ENCODE assay signal across 10 mouse cellular contexts in the genomic region with DNA sequence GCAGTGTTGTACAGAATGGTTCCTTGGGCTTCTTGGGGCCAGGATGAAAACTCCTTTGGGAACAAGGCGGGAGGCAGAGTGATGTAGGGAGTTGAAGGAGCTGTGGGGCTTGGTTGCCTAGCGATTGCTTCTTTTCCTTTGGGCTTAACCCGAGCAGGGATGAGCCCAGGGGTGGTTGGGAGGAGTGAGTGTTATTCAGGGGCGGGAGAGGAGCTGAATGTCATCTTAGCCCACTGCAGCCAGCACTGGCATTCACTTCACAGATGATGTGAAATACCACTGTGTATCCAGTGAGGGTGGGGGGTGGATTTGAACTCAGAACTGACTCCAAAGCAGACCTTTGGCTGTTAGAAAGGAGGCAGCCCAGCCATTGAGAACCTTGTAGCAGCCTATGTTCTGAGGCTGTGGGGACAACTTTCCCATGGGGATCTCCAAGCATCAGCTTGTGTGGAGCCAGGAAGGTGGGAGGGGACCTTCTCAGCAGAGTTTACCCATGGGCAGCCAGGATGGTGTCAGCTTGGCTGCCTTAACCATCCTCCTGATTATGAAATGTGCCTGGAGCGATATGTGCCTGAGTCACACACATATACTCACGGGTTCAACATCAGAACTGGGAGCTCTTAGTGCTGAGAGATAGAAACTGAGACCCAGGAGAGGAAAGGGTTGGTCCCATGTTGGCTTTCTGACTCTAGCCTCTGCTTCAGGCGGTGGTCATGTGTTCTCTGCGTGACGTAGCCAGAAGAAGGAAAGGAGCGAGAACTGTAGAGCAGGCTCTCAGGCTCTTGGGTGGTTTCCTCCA. TPM values are rescaled to one million over a fixed set of nuclear protein-coding genes. Genes with fewer than 3 reads are reported as not detected.
DNase-seq lines count a peak whose midpoint lies in the region; ATAC-seq and TF ChIP-seq lines count a peak whose summit lies in the region.
"Had no signal": no experiment of that assay in that cellular context is flagged by ENCODE, and none has a peak within 500 bp of the region (broad histone marks: within the 10 kb centered on the region; RNA-seq: fewer than 3 reads in every experiment).

No protein-coding gene starts in this region.

- no peaks in the 10 kb centered on the region for H3K9me3 ChIP-seq in hindbrain, embryonic 15.5 days

- DNase-seq in left cerebral cortex, postnatal 10 days (ENCODE audit: extremely low spot score in 1 of 2, low spot score in 2 of 2), result peak; percentile 19 to 47
- DNase-seq in left cerebral cortex, adult 8-10 months (ENCODE audit: low spot score in 2 of 2), result no peak
- DNase-seq in cerebellum, adult 9-10 months, result peak; percentile 66
- no peak for DNase-seq in urinary bladder, postnatal 4 days (ENCODE audit: low spot score in 2 of 2)
- DNase-seq in adrenal gland, postnatal 36 days, result no peak

- WGBS in hindbrain, embryonic 15.5 days, result 57% methylated on average over 10 of the region's 10 CpGs

- peak overlapping the region; percentile 52; the same call in 1 of the 2 replicates for H3K4me3 ChIP-seq in hindbrain, embryonic 15.5 days
- peak overlapping the region; percentile 54 for H3K4me3 ChIP-seq in myocyte

- H3K4me2 ChIP-seq in hindbrain, embryonic 15.5 days, result peak overlapping the region; percentile 64
- peak overlapping the region; percentile 94 for H3K4me2 ChIP-seq in myocyte (ENCODE audit: low read depth)

- H3K79me2 ChIP-seq in myocyte (ENCODE audit: control insufficient read depth, insufficient read depth), result no peaks in the 10 kb centered on the region

- peaks cover 49% of the 10 kb centered on the region for H3K4me1 ChIP-seq in hindbrain, embryonic 15.5 days (replicated peaks)

- no peaks in the 10 kb centered on the region for H3K36me3 ChIP-seq in hindbrain, embryonic 15.5 days
- no peaks in the 10 kb centered on the region for H3K36me3 ChIP-seq in myocyte (ENCODE audit: control insufficient read depth, insufficient read depth)

- no peak for ATAC-seq in hindbrain, embryonic 15.5 days (ENCODE audit: low FRiP score, low read depth)
- no peak for ATAC-seq in inflammation-experienced regulatory T-cells, adult 6 months
- ATAC-seq: lung, postnatal 0 days had no signal

- no peak overlapping the region for H3ac ChIP-seq in myocyte (ENCODE audit: control insufficient read depth, insufficient read length)

- H3K27me3 ChIP-seq in hindbrain, embryonic 15.5 days, result no peaks in the 10 kb centered on the region
- no peaks in the 10 kb centered on the region for H3K27me3 ChIP-seq in myocyte (ENCODE audit: control insufficient read depth, insufficient read depth, insufficient read length)

- TF ChIP-seq POLR2A in myocyte (IDR thresholded peaks at IDR 0.05; ENCODE audit: insufficient read length, low read depth), result no peak

- H3K9ac ChIP-seq in hindbrain, embryonic 15.5 days, result no peak overlapping the region

- H3K27ac ChIP-seq in hindbrain, embryonic 15.5 days (replicated peaks), result no peak overlapping the region

- intact Hi-C loops in left cerebral cortex, postnatal 10 days (cut with DNase I), result loop anchor here (5.0 kb wide), 2 partner anchors 152 to 267 kb away; no protein-coding TSS in a partner anchor

TF ChIP-seq in myocyte, 11 proteins besides CTCF, POLR2A, EP300 and RAD21:
- TF ChIP-seq MYOD1 (IDR thresholded peaks at IDR 0.05; ENCODE audit: control insufficient read depth in 1 of 3, insufficient read length in 2 of 3, low read depth in 2 of 3) (no peak), SRF (IDR thresholded peaks at IDR 0.05; ENCODE audit: control insufficient read depth, insufficient read length, low read depth) (no peak), TCF12 (IDR thresholded peaks at IDR 0.05; ENCODE audit: insufficient read depth, poor library complexity, severe bottlenecking) (no peak), REST (IDR thresholded peaks at IDR 0.05; ENCODE audit: insufficient read depth, insufficient read length) (no peak), MYOG (IDR thresholded peaks at IDR 0.05; ENCODE audit: control insufficient read depth in 1 of 3, insufficient read depth in 1 of 3, insufficient read length in 2 of 3, low read depth in 2 of 3) (no peak), TCF3 (IDR thresholded peaks at IDR 0.05; ENCODE audit: insufficient read length, low read depth) (no peak), MAX (IDR thresholded peaks at IDR 0.05; ENCODE audit: low read depth) (no peak), CEBPB (IDR thresholded peaks at IDR 0.05; ENCODE audit: insufficient read depth, poor library complexity, severe bottlenecking) (no peak), E2F4 (IDR thresholded peaks at IDR 0.05; ENCODE audit: insufficient read depth) (no peak), POLR2AphosphoS2 (IDR thresholded peaks at IDR 0.05; ENCODE audit: insufficient read length, low read depth) (no peak), USF1 (IDR thresholded peaks at IDR 0.05; ENCODE audit: low read depth) (no peak)

RNA-seq across cellular contexts. Expression of gene Kcnj9, which starts 15.3 kb away (rescaled TPM):
- 10 to 100 TPM; 77.8 to 84.5 TPM for total RNA-seq in left cerebral cortex, postnatal 10 days (2021)
- total RNA-seq in left cerebral cortex, adult 8-10 months (2022), result 100 to 1,000 TPM; 109 to 120 (median 112) TPM
- polyA plus RNA-seq in hindbrain, embryonic 15.5 days (2015; fragmentation: Nextera tagmentation; extraction: Ambion mirVana), result 4.1 and 4.3 TPM in 2 replicates
- 0.01 TPM for polyA plus RNA-seq in myocyte (2012; fragmentation: generic; extraction: Trizol)
- total RNA-seq in adrenal gland, postnatal 36 days (2021), result under 1 TPM in 1 of 2 experiments, not detected in 1; 0.23 TPM
- polyA plus RNA-seq in inflammation-experienced regulatory T-cells, adult 6 months (2017; shearing (Covaris generic)), result not detected
- polyA plus RNA-seq: lung, postnatal 0 days had no signal

RNA-seq across cellular contexts. Expression of gene Atp1a2, which starts 15.9 kb away (rescaled TPM):
- 100 to 1,000 TPM; 393 to 413 TPM for total RNA-seq in left cerebral cortex, postnatal 10 days (2021)
- 100 to 1,000 TPM; 623 to 677 (median 661) TPM for total RNA-seq in left cerebral cortex, adult 8-10 months (2022)
- 74.3 and 75.8 TPM in 2 replicates for polyA plus RNA-seq in hindbrain, embryonic 15.5 days (2015; fragmentation: Nextera tagmentation; extraction: Ambion mirVana)
- polyA plus RNA-seq in myocyte (2012; fragmentation: generic; extraction: Trizol), result 92.9 TPM
- total RNA-seq in adrenal gland, postnatal 36 days (2021), result 100 to 1,000 TPM; 134 to 155 TPM
- polyA plus RNA-seq in inflammation-experienced regulatory T-cells, adult 6 months (2017; shearing (Covaris generic)), result under 1 TPM in 2 of 3 experiments, not detected in 1; 0.12 to 0.52 TPM

RNA-seq across cellular contexts. Expression of gene Kcnj10, which starts 27.2 kb away (rescaled TPM):
- 10 to 100 TPM; 68.5 to 69.3 TPM for total RNA-seq in left cerebral cortex, postnatal 10 days (2021)
- 100 to 1,000 TPM in 3 of 4 experiments, 10 to 100 TPM in 1; 98.2 to 130 (median 113) TPM for total RNA-seq in left cerebral cortex, adult 8-10 months (2022)
- 2.9 and 3.0 TPM in 2 replicates for polyA plus RNA-seq in hindbrain, embryonic 15.5 days (2015; fragmentation: Nextera tagmentation; extraction: Ambion mirVana)
- polyA plus RNA-seq in myocyte (2012; fragmentation: generic; extraction: Trizol), result not detected
- under 1 TPM; 0.46 to 0.56 TPM for total RNA-seq in adrenal gland, postnatal 36 days (2021)
- polyA plus RNA-seq in inflammation-experienced regulatory T-cells, adult 6 months (2017; shearing (Covaris generic)), result under 1 TPM in 1 of 3 experiments, not detected in 2; 0.12 TPM

RNA-seq across cellular contexts. Expression of gene Igsf8, which starts 52.4 kb away (rescaled TPM):
- total RNA-seq in left cerebral cortex, postnatal 10 days (2021), result 100 to 1,000 TPM; 216 to 226 TPM
- total RNA-seq in left cerebral cortex, adult 8-10 months (2022), result 100 to 1,000 TPM; 256 to 294 (median 274) TPM
- polyA plus RNA-seq in hindbrain, embryonic 15.5 days (2015; fragmentation: Nextera tagmentation; extraction: Ambion mirVana), result 75.3 and 79.0 TPM in 2 replicates
- 79.7 TPM for polyA plus RNA-seq in myocyte (2012; fragmentation: generic; extraction: Trizol)
- total RNA-seq in adrenal gland, postnatal 36 days (2021), result 10 to 100 TPM; 24.9 to 39.2 TPM
- polyA plus RNA-seq in inflammation-experienced regulatory T-cells, adult 6 months (2017; shearing (Covaris generic)), result 1 to 10 TPM; 3.8 to 5.4 (median 5.2) TPM

RNA-seq across cellular contexts. Expression of gene Atp1a4, which starts 55.6 kb away (rescaled TPM):
- not detected for total RNA-seq in left cerebral cortex, postnatal 10 days (2021)
- not detected for total RNA-seq in left cerebral cortex, adult 8-10 months (2022)
- 0.05 and 0.06 TPM in 2 replicates for polyA plus RNA-seq in hindbrain, embryonic 15.5 days (2015; fragmentation: Nextera tagmentation; extraction: Ambion mirVana)
- polyA plus RNA-seq in myocyte (2012; fragmentation: generic; extraction: Trizol), result 0.06 TPM
- 1 to 10 TPM in 1 of 2 experiments, under 1 TPM in 1; 0.53 to 1.4 TPM for total RNA-seq in adrenal gland, postnatal 36 days (2021)
- not detected for polyA plus RNA-seq in inflammation-experienced regulatory T-cells, adult 6 months (2017; shearing (Covaris generic))
- polyA plus RNA-seq: frontal cortex, adult 2 months had no signal

Comparison
In these comparisons a context has a peak if more than half of its experiments do, and no peak if none do; other contexts are left out.
1. DNase-seq: peak in left cerebral cortex, postnatal 10 days (2 of 2) and cerebellum, adult 9-10 months (single experiment); none in left cerebral cortex, adult 8-10 months (0 of 2), urinary bladder, postnatal 4 days (0 of 2) and adrenal gland, postnatal 36 days (0 of 2).
2. RNA of gene Kcnj9, which starts 15.3 kb away (total RNA-seq): 109 to 120 TPM in left cerebral cortex, adult 8-10 months and 77.8 to 84.5 TPM in left cerebral cortex, postnatal 10 days; 0.23 TPM in adrenal gland, postnatal 36 days; every median in the first group is over 10 times any median in the second.
3. RNA of gene Kcnj10, which starts 27.2 kb away (total RNA-seq): 98.2 to 130 TPM in left cerebral cortex, adult 8-10 months and 68.5 to 69.3 TPM in left cerebral cortex, postnatal 10 days; 0.46 to 0.56 TPM in adrenal gland, postnatal 36 days; every median in the first group is over 10 times any median in the second.